Mouse (Mus musculus) erythroid progenitor cell, adult 5-6 weeks (primary cell): ENCODE data around the gene Ugt1a6a. TPM values are rescaled to one million over a fixed set of nuclear protein-coding genes. Genes with fewer than 3 reads are reported as not detected.
A peak's percentile ranks its signal among the peaks of the same experiment; 100 is the strongest.

Source experiments
- ATAC-seq: replicated peaks from 2 replicates; pipeline ENCODE4 v1.8.0; 2016; ENCODE audit warnings: moderate number of reproducible peaks, mild to moderate bottlenecking, moderate TSS enrichment, inconsistent platforms; ENCODE audit not compliant: poor library complexity, low FRiP score, severe bottlenecking
- total RNA-seq, 2 experiments: library from RNA; stranded (forward) in 1 of 2; stranded (reverse) in 1 of 2; fragments of 150-400 nt in 1 of 2; fragments of 186-747, 209-891 nt in 1 of 2; gene quantifications; 2 replicates each; pipeline versions ENCODE4 v1.2.3 to v1.2.4; 2015 to 2017; ENCODE audit warnings: low replicate concordance in 2 of 2

Ugt1a6a gene
- total RNA-seq, 2 experiments from 2014 or later: 5.9 TPM; not detected in 1

DNA sequence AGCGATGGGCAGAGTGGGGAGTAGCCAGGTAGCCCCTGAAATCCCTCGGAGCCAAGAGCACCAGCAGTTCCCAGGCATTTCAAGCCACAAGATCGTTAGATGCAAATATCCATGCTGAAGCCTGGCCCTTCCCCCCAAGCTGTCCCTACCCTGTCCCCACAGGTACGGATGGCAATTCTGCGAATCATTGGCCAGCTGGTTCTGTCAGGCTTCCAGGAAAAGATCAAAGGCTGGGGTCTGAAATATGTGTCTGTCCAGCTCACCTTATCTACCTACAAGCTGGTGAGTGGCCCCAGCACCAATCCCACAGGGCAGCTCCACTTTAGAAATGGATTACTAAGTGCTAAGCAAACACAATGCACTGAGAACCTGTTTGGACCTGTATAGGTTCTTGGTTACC lies 102.7 kb downstream of the Ugt1a6a start:
- no peak for ATAC-seq

DNA sequence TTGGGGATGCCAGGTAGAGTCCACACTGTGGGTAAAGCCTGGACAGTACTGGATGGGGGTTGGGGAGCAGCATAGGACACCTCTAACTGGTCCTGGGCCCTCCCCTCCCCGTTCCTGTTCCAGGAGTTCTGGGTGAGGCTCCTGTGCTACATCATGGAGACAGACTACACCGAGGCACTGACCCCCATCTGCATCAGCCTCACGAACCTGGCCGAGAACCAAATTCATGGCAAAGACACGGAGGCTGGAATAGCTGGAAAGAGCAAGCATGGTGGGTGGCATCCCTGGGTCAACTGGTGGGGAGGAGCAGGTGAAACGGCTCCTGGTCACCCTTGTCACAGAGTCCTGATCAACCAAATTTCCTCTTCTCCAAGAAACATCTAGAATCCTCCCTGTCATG lies 104.2 kb downstream of the Ugt1a6a start:
- ATAC-seq: no peak

DNA sequence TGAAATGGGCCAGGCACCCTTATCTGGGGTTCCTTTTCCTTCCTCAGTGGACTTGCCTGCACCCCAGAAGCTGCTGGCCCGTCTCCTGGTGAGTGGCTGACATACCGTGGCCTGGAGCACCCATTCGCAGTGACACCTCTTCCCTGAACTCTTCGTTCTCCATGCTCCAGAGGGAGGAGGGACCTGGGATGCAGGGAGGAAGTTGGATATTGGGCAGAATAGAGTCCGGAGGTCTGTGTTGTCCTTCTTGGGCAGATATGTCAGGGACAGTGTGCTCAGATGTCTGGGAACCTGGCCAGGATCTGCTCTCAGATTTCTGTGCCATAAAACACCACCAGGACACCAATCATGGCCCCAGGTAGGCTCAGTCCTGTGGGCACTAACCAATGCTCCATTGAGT lies 105.5 kb downstream of the Ugt1a6a start:
- no peak for ATAC-seq

DNA sequence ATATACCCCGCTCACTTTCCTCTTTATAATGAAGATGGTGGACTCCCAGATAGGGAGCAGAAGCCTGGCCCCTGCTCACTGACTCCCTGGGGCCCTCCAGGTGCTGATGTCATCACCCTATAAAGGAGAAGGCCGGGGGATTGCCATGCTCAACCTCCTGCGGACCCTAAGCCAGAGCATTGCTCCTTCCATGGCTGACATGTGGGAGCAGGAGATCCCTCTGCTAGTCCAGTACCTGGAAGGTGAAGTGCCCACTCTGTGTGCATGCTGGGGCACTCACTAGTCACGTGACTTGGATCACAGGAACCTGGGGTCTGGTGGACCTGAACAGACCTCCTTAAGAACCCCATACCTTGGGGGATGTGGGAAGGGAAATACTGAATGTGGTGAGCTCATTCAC lies 106.0 kb downstream of the Ugt1a6a start:
- ATAC-seq: no peak

DNA sequence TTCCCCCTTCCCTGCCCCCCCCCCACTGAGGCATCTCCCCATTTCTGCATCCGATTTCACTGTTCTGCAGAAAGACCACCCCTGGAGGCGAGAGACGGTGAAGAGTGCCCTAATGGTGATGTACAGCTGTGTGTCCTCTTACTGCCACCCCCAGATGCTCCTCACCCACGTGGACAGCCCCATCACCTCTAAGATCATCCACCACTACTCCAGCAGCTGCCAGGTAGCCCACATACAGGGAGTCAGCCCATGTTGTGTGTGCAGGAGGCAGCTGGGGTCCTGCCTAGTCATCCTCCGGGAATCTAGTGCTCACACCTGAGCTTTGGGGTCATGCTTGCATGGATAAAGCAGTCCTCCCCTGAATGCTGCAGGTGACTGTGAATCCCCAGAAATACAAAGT lies 109.3 kb downstream of the Ugt1a6a start:
- no peak for ATAC-seq

DNA sequence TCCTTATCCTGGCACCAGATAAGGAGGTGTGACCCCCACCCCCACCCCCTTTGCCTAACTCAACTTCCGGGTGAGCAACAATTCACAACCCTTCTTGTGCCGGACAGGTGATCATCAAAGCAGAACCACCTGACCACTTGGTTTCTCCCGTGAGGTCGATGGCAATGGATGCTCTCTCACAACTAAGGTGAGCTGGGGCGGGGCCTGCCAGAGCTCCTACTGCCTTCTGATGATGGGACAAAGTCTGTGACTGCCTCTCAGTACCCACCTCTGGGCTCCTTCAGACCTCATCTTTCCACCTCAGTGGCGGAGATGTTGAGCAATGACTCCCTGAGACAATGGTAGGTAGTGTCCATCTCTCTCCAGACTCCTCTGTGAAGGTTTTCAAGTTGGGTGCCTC lies 111.3 kb downstream of the Ugt1a6a start:
- no peak for ATAC-seq

DNA sequence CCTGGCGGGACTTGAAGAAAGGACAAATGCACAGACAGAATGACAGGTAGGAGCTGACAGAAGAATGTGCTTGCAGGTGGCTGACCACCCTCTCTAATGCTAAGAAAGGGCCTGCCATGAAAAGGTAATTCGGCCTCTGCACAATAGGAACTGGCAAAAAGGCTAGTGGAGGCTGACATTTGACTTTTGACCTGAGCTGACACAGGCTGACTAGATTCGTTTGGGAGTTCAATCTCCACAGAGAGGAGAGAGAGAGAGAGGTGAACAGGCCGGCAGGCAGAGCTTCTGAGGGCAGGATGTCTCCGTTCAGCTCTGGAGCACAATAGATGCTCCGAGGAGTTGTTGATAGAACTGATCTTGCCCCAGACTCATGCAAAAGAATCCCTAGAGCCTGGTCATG lies 111.8 kb downstream of the Ugt1a6a start:
- ATAC-seq: no peak

DNA sequence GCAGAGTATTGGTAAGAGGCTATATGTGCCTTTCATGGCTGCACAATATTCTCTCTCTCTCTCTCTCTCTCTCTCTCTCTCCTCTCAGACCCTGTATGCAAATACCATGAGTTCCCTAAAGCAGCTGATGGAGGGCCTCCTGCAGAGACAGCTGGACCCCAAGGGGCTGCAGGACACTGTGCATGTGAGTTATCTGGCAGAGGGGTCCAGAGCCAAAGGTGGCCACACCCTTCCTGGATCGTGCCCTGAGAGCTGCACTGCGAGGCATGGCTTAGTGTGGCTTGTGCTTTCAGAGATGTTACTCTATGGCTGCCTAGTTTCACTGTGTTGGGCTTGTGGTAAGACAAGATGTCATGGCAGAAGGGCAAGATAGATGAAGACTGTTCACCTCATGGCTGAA lies 113.1 kb downstream of the Ugt1a6a start:
- ATAC-seq: no peak

DNA sequence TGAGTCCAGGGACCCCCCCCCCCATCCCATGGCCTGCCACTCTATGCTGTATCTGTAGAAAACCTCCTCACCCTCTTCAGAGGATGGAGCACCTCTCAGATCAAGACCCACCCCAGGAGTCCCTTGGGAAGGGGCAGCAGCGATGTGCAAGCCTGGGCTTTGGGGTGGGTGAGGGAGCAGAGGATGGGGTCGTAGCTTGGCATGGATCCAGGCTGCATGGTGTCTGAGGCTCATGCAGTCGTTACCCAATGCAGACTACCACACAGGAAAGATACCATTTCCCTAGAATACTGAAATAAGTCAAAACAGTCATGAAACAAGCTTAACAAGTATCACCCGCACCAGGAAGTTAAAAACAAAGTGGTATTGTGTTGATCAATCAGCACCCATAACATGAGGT lies 114.0 kb downstream of the Ugt1a6a start:
- no peak for ATAC-seq

DNA sequence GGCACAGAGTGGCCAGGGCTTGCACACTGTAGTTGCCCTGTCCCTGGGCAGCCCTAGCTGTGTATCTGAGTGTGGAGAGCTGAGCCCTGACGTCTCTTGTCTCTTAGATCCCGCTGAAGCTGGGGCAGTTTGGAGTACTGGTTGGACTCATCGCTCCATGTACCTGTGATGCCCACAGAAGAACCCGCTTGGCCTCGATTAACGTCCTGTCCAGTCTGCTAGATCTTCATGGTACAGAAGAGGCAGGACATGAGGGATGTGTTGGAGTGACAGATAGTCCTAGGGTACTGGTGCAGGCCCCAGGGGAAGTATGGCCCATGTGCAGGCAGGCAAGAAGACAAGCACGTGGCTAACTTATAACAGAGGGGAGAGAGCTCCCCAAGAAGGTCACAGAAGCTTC lies 115.0 kb downstream of the Ugt1a6a start:
- no peak for ATAC-seq

DNA sequence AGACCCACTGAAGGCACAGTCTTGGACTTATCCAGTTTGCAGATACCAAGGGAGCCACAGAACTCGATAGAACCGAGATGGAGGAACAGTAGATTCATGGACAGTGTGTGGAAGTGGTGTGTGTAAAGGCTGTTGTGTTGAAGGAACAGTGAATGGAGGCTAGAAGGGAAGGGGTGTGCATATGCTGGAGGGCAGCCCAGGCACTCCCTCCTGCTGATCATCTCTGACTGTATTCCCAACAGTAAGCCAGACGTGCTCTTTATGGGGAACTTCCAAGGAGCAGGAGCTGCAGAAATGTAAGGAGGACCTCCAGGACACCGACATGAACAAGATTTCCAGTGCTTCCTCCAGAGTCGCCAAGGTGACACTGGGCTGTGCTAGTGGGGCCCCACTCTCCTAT lies 115.4 kb downstream of the Ugt1a6a start:
- no peak for ATAC-seq

DNA sequence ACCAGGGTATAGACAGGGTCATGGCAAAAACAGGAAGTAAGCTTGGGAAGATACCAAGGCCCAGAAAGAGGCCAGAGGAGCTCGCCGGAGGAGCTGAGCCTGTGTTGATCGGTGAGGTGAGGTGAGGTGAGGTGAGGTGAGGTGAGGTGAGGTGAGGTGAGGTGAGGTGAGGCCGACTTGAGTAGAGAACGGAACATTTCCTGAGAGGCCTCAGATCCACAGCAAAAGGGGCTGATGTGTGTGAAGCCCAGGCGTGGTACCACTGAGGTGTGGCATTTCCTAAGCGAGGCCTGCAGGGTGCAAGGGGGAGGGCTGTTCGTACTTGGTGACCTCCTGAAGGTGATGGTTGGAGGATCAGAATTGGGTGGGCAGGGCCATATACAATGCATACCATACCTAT lies 118.5 kb downstream of the Ugt1a6a start:
- ATAC-seq: no peak

DNA sequence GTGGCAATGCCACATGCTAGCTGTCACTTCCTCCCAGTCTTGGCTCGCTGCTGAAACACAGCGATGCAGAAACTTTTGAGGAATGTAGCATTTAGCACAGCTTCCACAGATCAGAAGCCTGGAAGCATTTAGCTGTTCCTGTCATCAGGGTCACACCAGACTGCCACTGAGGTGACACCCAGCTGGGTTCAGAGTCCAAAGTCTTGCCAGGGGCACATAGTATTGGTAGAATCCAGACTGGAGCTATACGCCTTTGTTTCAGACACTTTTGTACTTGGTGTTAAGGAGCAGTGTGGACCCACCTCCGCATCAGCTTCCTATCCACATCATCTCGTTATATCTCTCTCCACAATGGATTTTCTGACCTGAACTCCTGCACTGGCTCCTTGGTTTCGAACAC lies 118.9 kb downstream of the Ugt1a6a start:
- ATAC-seq: no peak

DNA sequence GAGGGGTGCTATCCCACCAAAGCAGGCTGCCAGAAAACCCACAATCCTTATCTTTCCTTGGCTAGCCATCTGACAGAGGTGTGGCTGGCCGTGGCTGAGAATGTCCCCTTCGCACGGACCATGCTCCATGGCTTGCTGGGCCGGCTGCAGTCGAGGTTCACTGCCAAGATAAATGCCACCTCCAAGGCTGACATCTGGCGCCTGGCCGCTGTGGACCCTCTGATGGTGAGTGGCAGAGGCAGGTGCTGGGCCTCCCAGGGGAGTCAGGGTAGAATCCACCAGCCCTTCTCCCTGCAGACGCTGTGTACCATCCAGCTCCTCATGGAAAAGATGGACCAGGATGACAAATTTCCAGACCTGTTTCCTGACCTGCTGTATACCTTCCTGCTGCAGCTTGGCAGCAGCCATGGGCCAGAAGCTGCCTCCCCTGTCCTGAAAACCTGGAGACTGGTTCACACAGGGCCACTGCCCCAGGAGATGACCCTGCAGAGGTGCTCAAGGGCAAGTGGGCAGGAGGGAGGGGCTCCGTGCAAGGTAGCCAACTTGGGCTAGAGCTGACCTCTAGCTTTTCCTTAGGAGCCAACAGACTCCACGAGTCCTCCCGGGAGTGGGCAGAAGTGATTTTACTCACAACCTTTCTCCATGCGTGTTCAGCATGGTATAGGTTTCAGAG lies 120.3 kb downstream of the Ugt1a6a start:
- ATAC-seq: no peak

DNA sequence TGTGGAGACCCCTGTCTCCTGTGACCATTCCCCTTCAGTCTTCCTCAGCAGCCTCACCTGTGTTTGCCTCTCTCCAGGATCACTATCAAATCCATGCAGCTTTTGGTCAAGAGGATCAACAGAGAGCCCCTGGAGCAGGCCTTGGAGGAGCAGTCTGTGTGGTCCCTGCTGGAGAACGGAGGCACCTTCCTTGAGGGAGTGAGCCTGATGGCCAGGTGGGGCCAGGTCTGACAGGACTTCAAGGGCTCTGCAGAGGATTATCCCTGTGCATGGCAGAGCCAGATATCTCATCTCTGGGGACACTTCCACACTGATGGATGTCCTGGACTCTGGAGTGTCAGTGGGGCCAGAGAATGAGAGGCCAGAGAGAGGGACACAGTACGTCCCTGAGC lies 120.9 kb downstream of the Ugt1a6a start:
- no peak for ATAC-seq

DNA sequence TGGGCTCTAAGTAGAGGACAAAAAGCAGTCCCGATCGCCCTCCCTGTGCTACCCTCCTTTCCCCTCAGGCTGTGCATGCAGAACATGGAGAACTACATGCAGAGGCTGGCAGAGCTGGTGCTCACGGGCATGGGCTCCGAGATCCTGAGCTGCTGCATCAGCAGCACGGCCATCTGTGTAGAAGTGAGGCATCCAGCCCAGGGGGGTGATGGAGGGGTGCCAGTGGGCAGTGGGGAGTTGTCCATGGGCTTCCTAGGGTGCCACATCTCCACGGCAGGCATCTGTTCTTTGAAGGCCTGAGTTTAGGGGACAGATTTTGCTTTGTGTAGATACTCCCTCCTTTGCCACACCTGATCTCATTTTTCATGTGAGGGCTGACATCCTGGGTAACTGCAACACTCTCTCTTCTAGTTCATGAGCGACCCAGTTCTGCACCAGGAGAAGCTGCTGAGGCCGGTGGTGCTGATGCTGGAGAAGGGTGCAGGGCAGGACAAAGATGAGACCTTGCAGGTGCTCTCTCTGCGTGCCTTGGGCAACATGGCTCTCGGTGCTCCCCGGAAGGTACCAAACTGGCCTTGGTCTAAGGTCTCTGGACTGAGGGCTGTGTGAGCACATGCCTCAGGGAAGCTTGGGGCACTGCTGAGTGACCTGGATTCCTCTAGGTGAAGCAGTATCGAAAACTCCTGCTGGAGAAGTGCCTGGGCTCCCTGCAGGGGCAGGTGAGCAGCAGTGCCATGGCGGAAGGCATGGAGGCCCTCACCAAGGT lies 121.6 kb downstream of the Ugt1a6a start:
- ATAC-seq: no peak

DNA sequence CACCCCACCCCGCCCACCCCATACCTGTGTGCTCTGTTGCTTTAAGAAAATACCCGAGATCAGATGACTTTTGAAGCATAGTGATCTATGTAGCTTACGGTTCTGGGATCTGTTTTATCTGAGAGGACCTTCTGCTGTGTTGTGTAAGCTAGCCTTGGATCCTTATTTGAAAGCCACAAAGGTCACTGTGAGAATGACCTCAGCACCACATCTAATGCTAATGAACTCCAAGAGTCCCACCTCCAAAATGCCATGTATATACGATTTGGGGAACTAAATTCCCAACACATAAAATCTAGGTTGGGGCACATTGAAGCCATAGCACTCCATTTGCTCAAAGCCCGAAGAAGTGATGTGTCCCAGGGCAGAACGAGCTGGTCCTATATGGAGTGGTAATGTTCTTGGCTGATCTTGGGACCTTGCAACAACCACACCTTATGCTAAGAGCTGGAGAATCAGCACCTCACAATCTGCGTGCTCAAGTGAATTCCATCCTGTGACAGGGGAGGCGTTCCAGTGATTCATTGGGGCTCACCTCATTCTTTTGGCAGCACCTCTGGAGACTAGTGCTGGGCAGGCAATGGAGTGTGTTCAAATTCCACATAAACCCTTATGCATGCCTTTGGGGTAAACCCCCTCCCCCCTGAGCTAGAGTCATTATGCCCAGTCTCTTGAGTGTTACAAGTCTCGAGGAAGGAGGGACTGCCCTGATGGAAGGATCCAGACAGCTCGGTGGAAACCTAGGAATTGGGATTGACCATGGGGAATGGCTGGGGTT lies 122.5 kb downstream of the Ugt1a6a start:
- no peak for ATAC-seq

DNA sequence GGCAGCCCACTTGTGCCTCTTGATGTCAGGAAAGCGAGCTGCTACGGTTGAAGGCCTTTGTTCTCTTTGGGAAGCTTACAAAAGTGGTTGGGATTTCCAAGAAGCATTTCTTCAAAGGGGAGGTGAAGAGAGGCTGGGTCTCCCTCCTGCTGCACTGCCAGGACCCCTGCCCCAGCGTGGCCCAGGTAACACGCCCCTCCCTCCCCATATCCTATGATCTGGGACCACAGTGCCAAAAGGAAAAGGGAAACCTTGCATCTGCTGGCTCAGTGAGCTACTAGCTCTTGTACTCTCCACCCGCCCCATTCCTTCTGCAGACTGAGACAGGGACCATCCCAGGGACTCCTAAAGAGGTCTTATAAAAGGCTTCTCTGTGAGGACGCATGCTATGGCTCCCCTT lies 123.1 kb downstream of the Ugt1a6a start:
- ATAC-seq: no peak

DNA sequence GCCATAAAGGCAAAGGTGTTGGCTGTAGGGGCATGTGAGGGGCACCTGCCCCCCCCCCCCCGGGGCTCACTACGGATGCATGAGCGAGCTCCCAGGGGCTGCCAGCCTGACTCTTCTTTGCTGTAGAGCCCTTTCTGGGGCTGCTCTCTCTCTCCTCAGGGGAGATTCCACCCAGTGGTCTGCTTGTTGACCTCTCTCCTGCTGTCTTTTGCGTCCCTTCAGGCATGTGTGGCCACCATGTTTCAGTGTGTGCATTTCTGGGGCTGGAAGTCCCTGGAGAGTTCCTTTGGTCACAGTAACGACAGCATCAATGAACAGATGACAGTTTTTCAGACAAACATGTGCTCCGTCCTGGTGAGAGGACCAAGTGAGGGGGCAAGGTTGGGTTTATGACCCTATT lies 123.8 kb downstream of the Ugt1a6a start:
- ATAC-seq: no peak

DNA sequence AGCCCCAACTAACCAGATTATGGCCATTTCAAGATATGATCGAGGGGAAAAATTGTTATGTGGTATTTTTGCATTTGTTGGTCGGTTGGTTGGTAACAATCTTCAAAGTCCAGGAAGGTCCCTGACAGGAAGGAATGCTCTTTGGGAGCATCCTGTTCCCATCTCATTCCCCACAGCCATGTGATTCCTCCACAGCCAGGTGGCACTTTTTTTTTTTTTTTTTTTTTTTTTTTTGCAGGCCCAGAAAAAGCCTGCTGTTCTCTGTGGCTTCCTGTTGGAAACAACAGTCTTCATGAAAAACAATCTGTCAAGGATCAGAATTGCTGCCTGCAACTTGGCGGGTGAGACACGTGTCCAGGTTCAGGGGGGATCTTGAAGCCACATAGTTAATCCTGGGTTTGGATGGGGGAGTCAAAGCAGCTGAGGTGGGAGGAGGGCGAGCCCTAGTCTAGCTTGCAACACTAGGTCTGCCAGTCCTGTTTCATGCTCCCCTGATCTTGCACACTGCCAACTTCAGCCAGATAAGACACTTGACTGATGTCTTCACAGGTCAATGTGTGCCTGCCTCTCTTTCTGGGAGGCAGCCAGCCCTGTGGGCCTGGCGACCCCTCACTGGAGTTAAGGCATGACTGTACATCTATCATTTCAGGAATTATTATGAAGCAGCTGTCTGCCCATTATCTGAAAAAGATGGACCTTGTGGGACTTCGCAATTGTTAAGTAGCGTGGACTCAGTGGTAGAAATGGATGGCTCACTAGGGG lies 124.5 kb downstream of the Ugt1a6a start:
- 0 out of 2 replicates have a peak, but pooled peaks have one; percentile 8 for ATAC-seq
